Mouse (Mus musculus): ENCODE measurements around the gene Flvcr2. TPM values are rescaled to one million over a fixed set of nuclear protein-coding genes. Genes with fewer than 3 reads are reported as not detected.

Flvcr2 gene
- polyA plus RNA-seq, 1 experiment = 0.16 TPM

DNA sequence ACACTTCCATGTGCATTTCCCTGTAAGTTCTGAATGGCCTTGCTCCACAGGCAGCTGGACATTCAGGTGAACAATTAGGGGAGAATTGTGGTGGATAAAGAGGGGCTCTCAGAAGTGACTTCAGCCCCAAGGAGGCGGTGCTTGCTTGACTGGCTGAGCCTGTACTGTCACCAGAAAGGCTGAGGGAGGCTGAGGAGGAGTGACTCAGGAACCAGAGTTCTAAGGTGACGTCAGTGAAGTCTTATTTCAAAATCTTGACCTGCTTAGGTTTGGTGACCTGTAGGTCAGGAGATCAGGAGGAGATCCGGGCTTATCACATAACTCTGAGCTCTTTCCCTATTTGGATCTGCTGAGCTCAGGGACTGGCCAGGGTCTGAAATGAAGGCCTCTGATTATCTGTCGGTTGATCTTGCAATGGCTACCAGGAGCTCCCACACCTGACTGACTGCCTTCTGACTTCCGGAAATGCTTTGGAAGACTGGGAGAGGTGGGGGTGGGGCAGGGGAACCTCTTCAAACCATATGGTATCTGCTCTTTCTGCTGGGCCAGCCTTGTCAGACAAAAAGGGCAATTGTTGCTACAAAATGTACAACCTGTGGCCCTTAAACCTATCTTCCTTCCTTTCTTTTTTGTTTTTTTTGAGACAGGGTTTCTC, 8.4 kb downstream of the Flvcr2 start:
- Histone ChIP-seq H3K36me3 (ENCODE audit: control insufficient read depth, insufficient read depth) (no peaks in the 10 kb centered on the region), H3K4me3 (ENCODE audit: insufficient read depth, poor library complexity, severe bottlenecking) (no peak overlapping the region), H3K27me3 (ENCODE audit: control insufficient read depth, insufficient read depth, insufficient read length) (peaks cover 11% of the 10 kb centered on the region), H3K79me3 (ENCODE audit: low read depth) (no peaks in the 10 kb centered on the region), H3K79me2 (ENCODE audit: control insufficient read depth, insufficient read depth) (no peaks in the 10 kb centered on the region), H3ac (ENCODE audit: control insufficient read depth, insufficient read length, low read depth) (no peak overlapping the region)
- TF ChIP-seq USF1 (IDR thresholded peaks at IDR 0.05; ENCODE audit: low read depth) (no peak), CTCF (IDR thresholded peaks at IDR 0.05; ENCODE audit: control insufficient read depth, insufficient read depth, insufficient read length) (no peak), MYOD1 (IDR thresholded peaks at IDR 0.05; ENCODE audit: control insufficient read depth, insufficient read length, low read depth) (no peak), FOSL1 (IDR thresholded peaks at IDR 0.05; ENCODE audit: insufficient read depth, low read length, poor library complexity, severe bottlenecking) (no peak), MAX (IDR thresholded peaks at IDR 0.05) (no peak), CEBPB (IDR thresholded peaks at IDR 0.05; ENCODE audit: low read depth) (no peak), MYOG (IDR thresholded peaks at IDR 0.05; ENCODE audit: control insufficient read depth, extremely low read depth, insufficient read length) (no peak)

- H3K4me3 ChIP-seq (ENCODE audit: insufficient read depth, poor library complexity, severe bottlenecking) = no peak overlapping the region
- no peak overlapping the region for H3ac ChIP-seq (ENCODE audit: control insufficient read depth, insufficient read length, low read depth)
- H3K27me3 ChIP-seq (ENCODE audit: control insufficient read depth, insufficient read depth, insufficient read length) = peaks cover 7% of the 10 kb centered on the region
- no peaks in the 10 kb centered on the region for H3K79me2 ChIP-seq (ENCODE audit: control insufficient read depth, insufficient read depth)
- no peaks in the 10 kb centered on the region for H3K36me3 ChIP-seq (ENCODE audit: control insufficient read depth, insufficient read depth)
- no peaks in the 10 kb centered on the region for H3K79me3 ChIP-seq (ENCODE audit: low read depth)
- no peak for TF ChIP-seq MAX (IDR thresholded peaks at IDR 0.05)
- TF ChIP-seq USF1 (IDR thresholded peaks at IDR 0.05; ENCODE audit: low read depth) = no peak
- TF ChIP-seq MYOD1 (IDR thresholded peaks at IDR 0.05; ENCODE audit: control insufficient read depth, insufficient read length, low read depth) = no peak
- TF ChIP-seq MYOG (IDR thresholded peaks at IDR 0.05; ENCODE audit: control insufficient read depth, extremely low read depth, insufficient read length) = no peak
- no peak for TF ChIP-seq CEBPB (IDR thresholded peaks at IDR 0.05; ENCODE audit: low read depth)
- no peak for TF ChIP-seq FOSL1 (IDR thresholded peaks at IDR 0.05; ENCODE audit: insufficient read depth, low read length, poor library complexity, severe bottlenecking)
- no peak for TF ChIP-seq CTCF (IDR thresholded peaks at IDR 0.05; ENCODE audit: control insufficient read depth, insufficient read depth, insufficient read length)
These were observed 10.1 kb downstream of the Flvcr2 start for GRCm38 (mm10) chr12:85756455-85756854.

DNA sequence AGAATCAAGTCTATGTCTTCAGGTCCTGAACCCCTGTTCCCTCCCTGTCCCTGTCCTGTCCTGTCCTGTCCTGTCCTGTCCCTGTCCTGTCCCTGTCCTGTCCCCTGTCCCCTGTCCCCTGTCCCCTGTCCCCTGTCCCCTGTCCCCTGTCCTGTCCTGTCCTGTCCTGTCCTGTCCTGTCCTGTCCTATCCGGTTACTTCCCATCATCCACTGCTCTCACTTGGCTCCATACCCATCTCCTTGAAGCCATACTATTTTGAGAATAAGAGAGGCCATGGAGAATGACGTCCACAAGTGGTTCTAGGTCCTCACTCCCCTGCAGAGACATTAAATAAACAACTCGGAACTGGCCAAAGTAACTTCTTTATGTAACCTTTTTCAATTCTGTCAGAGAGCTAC, 10.7 kb downstream of the Flvcr2 start:
- no peaks in the 10 kb centered on the region for H3K79me3 ChIP-seq (ENCODE audit: low read depth)
- H3K27me3 ChIP-seq (ENCODE audit: control insufficient read depth, insufficient read depth, insufficient read length) = peaks cover 7% of the 10 kb centered on the region
- no peak for TF ChIP-seq MAX (IDR thresholded peaks at IDR 0.05)
- TF ChIP-seq MYOD1 (IDR thresholded peaks at IDR 0.05; ENCODE audit: control insufficient read depth, insufficient read length, low read depth) = no peak
- TF ChIP-seq MYOG (IDR thresholded peaks at IDR 0.05; ENCODE audit: control insufficient read depth, extremely low read depth, insufficient read length) = no peak
- TF ChIP-seq CTCF (IDR thresholded peaks at IDR 0.05; ENCODE audit: control insufficient read depth, insufficient read depth, insufficient read length) = no peak
- no peak for TF ChIP-seq FOSL1 (IDR thresholded peaks at IDR 0.05; ENCODE audit: insufficient read depth, low read length, poor library complexity, severe bottlenecking)
- TF ChIP-seq CEBPB (IDR thresholded peaks at IDR 0.05; ENCODE audit: low read depth) = no peak
- TF ChIP-seq USF1 (IDR thresholded peaks at IDR 0.05; ENCODE audit: low read depth) = no peak
- H3K4me3 ChIP-seq (ENCODE audit: insufficient read depth, poor library complexity, severe bottlenecking) = no peak overlapping the region
- no peaks in the 10 kb centered on the region for H3K36me3 ChIP-seq (ENCODE audit: control insufficient read depth, insufficient read depth)
- H3ac ChIP-seq (ENCODE audit: control insufficient read depth, insufficient read length, low read depth) = no peak overlapping the region
- no peaks in the 10 kb centered on the region for H3K79me2 ChIP-seq (ENCODE audit: control insufficient read depth, insufficient read depth)

GRCm38 (mm10) chr12:85758741-85759140, 12.4 kb downstream of the Flvcr2 start:
- TF ChIP-seq MYOG (IDR thresholded peaks at IDR 0.05; ENCODE audit: control insufficient read depth, extremely low read depth, insufficient read length) (no peak), FOSL1 (IDR thresholded peaks at IDR 0.05; ENCODE audit: insufficient read depth, low read length, poor library complexity, severe bottlenecking) (no peak), MYOD1 (IDR thresholded peaks at IDR 0.05; ENCODE audit: control insufficient read depth, insufficient read length, low read depth) (no peak), USF1 (IDR thresholded peaks at IDR 0.05; ENCODE audit: low read depth) (no peak), MAX (IDR thresholded peaks at IDR 0.05) (no peak), CTCF (IDR thresholded peaks at IDR 0.05; ENCODE audit: control insufficient read depth, insufficient read depth, insufficient read length) (no peak), CEBPB (IDR thresholded peaks at IDR 0.05; ENCODE audit: low read depth) (no peak)
- H3ac ChIP-seq (ENCODE audit: control insufficient read depth, insufficient read length, low read depth) = no peak overlapping the region

DNA sequence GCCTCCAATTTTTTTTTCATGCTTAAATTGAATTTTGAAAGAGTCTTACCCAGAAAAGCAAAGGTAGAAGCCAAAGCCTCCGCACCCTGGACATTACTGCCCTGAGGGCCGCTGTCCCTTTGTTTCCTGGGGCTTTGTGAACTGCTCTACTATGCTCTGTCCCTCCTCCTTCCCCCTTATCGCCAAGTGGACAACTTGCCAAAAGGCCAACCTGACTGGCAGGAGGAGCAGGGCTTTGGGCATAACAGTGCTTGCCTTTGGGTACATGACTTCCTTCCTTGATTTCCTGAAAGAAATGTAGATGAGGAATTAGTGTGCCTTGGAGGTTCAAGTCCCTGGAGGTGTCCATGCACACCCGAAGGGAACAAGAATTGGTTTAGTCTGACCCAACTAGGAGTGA, 15.1 kb downstream of the Flvcr2 start:
- TF ChIP-seq MAX (IDR thresholded peaks at IDR 0.05) (no peak), USF1 (IDR thresholded peaks at IDR 0.05; ENCODE audit: low read depth) (no peak), CTCF (IDR thresholded peaks at IDR 0.05; ENCODE audit: control insufficient read depth, insufficient read depth, insufficient read length) (no peak), FOSL1 (IDR thresholded peaks at IDR 0.05; ENCODE audit: insufficient read depth, low read length, poor library complexity, severe bottlenecking) (no peak), MYOG (IDR thresholded peaks at IDR 0.05; ENCODE audit: control insufficient read depth, extremely low read depth, insufficient read length) (no peak), MYOD1 (IDR thresholded peaks at IDR 0.05; ENCODE audit: control insufficient read depth, insufficient read length, low read depth) (no peak), CEBPB (IDR thresholded peaks at IDR 0.05; ENCODE audit: low read depth) (no peak)
- Histone ChIP-seq H3K79me3 (ENCODE audit: low read depth) (no peaks in the 10 kb centered on the region), H3ac (ENCODE audit: control insufficient read depth, insufficient read length, low read depth) (no peak overlapping the region), H3K36me3 (ENCODE audit: control insufficient read depth, insufficient read depth) (no peaks in the 10 kb centered on the region), H3K27me3 (ENCODE audit: control insufficient read depth, insufficient read depth, insufficient read length) (peaks cover 4% of the 10 kb centered on the region), H3K4me3 (ENCODE audit: insufficient read depth, poor library complexity, severe bottlenecking) (no peak overlapping the region), H3K79me2 (ENCODE audit: control insufficient read depth, insufficient read depth) (no peaks in the 10 kb centered on the region)

More at GRCm38 (mm10) chr12:85758741-85759140, 12.4 kb downstream of the Flvcr2 start:
- Histone ChIP-seq H3K79me3 (ENCODE audit: low read depth) (no peaks in the 10 kb centered on the region), H3K79me2 (ENCODE audit: control insufficient read depth, insufficient read depth) (no peaks in the 10 kb centered on the region), H3K36me3 (ENCODE audit: control insufficient read depth, insufficient read depth) (no peaks in the 10 kb centered on the region), H3K27me3 (ENCODE audit: control insufficient read depth, insufficient read depth, insufficient read length) (peaks cover 4% of the 10 kb centered on the region), H3K4me3 (ENCODE audit: insufficient read depth, poor library complexity, severe bottlenecking) (no peak overlapping the region)
